In the genomic region with DNA sequence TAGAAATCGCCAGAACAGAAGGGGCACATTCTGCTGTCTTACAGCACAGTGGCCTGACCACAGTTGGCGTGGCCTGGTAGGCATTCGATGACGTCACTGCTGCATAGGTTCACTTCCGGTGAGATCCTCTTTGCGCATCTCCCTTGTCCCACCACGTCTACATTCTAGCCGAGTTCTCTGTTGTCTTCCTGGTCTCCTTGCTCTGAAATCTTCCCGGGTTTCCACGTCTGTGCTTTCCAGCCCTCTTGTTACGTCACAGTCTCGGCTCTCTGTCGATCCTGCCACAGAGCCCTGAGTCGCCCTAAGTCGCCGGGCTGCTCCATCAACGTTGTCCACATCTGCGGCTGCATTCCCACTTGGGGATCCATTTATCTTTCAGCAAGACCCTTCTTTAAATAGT, we compare ENCODE assay signal across 26 mouse cellular contexts. TPM values are rescaled to one million over a fixed set of nuclear protein-coding genes. Genes with fewer than 3 reads are reported as not detected.
"Had no signal": no experiment of that assay in that cellular context is flagged by ENCODE, and none has a peak within 500 bp of the region (broad histone marks: within the 10 kb centered on the region; RNA-seq: fewer than 3 reads in every experiment).

No protein-coding gene starts in this region.

- H3K4me2 ChIP-seq: heart, embryonic 11.5 days; hindbrain, embryonic 12.5 days; hindbrain, embryonic 14.5 days; intestine, embryonic 15.5 days; limb, embryonic 13.5 days; limb, embryonic 15.5 days; liver, embryonic 12.5 days had no signal

- H3K27me3 ChIP-seq: hindbrain, embryonic 12.5 days; intestine, embryonic 15.5 days; liver, embryonic 12.5 days had no signal

- H3K36me3 ChIP-seq: hindbrain, embryonic 10.5 days; hindbrain, embryonic 12.5 days; intestine, embryonic 15.5 days; limb, embryonic 13.5 days; limb, embryonic 15.5 days; liver, embryonic 12.5 days had no signal

- H3K27ac ChIP-seq: gastrocnemius, adult 2 months; heart, adult 2 months; hindbrain, embryonic 10.5 days; hindbrain, embryonic 12.5 days; hindbrain, embryonic 14.5 days; intestine, embryonic 15.5 days; limb, embryonic 13.5 days; limb, embryonic 15.5 days; liver, embryonic 12.5 days had no signal

- ATAC-seq: hindbrain, embryonic 16.5 days; inflammation-experienced regulatory T-cells, adult 6 months; intestine, embryonic 15.5 days; intestine, postnatal 0 days; liver, embryonic 12.5 days had no signal

- H3K9ac ChIP-seq: hindbrain, embryonic 12.5 days; hindbrain, embryonic 14.5 days; intestine, embryonic 15.5 days; limb, embryonic 13.5 days; limb, embryonic 15.5 days; liver, embryonic 12.5 days had no signal

- H3K4me1 ChIP-seq: hindbrain, embryonic 10.5 days; hindbrain, embryonic 12.5 days; intestine, embryonic 15.5 days; limb, embryonic 15.5 days; liver, embryonic 12.5 days had no signal

- H3K9me3 ChIP-seq: intestine, embryonic 15.5 days; limb, embryonic 15.5 days; liver, embryonic 12.5 days had no signal

- DNase-seq: gastrocnemius, adult 2 months; gastrocnemius, postnatal 10 days; gastrocnemius, postnatal 25 days; heart, adult 2 months; heart, postnatal 10 days; heart, postnatal 4 days; kidney, adult 18-20 months; kidney, adult 8-10 months; kidney, postnatal 10 days; kidney, postnatal 25 days; kidney, postnatal 4 days; layer of hippocampus, adult 9-11 months; layer of hippocampus, postnatal 36 days; left cerebral cortex, postnatal 4 days had no signal

- H3K4me3 ChIP-seq: gastrocnemius, adult 2 months; heart, adult 2 months; hindbrain, embryonic 10.5 days; hindbrain, embryonic 12.5 days; intestine, embryonic 15.5 days; limb, embryonic 13.5 days; limb, embryonic 15.5 days; liver, embryonic 12.5 days had no signal

RNA-seq across cellular contexts. Expression of a gene that starts 4.1 kb away (rescaled TPM):
- polyA plus RNA-seq: inflammation-experienced regulatory T-cells, adult 6 months; intestine, postnatal 0 days; liver, adult 2 months had no signal
